Mouse (Mus musculus) adrenal gland, postnatal 36 days (tissue): ENCODE measurements at regions not wholly inside any gene's neighbourhood (a gene's known extent, or its start where the extent isn't known, plus 50 kb on each side); places are given as distances from the start of the nearest gene placed in this dataset.

Source experiments
- DNase-seq, 2 experiments: peaks; one replicate each; pipeline ENCODE4 v3.0.0; 2021; ENCODE audit warnings: mixed read lengths in 1 of 2

DNA sequence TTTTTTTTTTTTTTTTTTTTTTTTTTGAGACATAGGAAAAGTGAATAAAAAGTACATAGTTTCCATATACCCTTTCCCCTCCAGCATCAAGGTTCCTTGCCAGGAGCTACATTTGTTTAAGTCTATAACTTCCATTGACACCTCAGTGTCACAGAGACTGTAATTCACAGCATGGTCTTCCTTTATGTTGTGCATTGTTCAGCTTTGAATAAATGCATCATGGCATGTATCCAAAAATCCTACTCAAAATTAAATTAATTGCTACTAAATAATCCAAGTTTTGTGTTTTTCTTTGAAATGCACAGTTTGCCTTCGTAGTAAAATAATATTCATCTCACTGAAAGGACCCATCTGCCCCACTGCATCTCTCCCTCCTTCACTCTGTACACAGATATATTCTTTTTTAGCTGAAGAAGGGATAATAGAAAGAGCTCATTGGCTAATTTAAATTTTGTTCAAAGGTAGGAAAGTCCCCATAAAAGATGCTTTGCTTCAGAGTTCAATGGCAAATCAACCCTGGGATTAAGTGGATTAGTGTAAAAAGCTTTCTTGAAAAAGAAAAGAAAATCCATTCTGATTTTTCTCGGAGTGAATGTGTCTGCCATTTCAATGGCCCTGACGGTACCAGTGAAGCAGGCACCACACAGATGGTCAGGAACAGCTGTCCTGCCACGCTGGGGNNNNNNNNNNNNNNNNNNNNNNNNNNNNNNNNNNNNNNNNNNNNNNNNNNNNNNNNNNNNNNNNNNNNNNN is 301.3 kb upstream of the Marcks start:
- DNase-seq, result no peak

GRCm38 (mm10) chr10:37438312-37438711 is 299.6 kb upstream of the Marcks start:
- no peak for DNase-seq

DNA sequence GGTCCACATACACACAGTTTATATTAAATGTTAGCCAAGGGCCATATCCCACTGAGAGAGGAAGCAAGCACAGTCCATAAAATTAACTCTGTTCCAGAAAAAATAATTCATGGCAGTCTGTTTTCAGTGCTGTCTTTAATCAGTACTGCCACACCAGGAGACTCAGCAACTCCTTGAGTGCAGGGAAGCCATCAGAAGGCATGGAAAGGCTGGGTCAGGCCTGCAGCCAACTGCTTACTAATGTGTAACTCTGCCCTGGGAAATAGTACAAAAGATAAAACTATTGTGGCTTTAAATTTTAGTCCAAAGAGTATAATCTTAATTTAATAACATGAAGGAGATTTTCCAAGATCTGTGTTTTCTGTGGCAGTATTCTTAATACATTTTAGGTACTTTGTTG is 298.1 kb upstream of the Marcks start:
- DNase-seq, result peak in 1 of 2 experiments; percentile 2

- DNase-seq, result no peak
These were observed 295.5 kb upstream of the Marcks start for GRCm38 (mm10) chr10:37434229-37434628.

- DNase-seq, result no peak
These were observed 284.3 kb upstream of the Marcks start for GRCm38 (mm10) chr10:37423047-37423446.

- DNase-seq, result no peak
These were observed 283.9 kb upstream of the Marcks start for GRCm38 (mm10) chr10:37422612-37423011.

DNA sequence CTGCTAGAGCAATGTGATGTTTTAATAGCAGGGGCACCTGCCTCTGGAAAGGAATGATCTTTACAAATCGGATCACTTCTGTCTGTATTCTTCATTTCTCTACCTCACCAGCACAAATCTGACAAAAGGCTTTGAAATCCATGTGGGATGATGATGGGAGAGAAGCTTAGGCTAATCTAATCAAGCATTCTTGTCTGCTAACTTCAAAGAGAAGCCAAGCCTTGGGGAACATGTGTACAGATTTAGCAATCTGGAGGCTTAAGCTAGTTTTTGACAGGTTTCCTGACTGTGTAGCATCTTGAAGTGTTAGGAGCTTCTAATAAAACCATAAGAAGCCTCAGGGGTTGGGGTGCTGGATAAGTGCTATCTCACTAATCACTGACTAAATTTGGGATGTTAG is 277.6 kb upstream of the Marcks start:
- DNase-seq, result no peak

DNA sequence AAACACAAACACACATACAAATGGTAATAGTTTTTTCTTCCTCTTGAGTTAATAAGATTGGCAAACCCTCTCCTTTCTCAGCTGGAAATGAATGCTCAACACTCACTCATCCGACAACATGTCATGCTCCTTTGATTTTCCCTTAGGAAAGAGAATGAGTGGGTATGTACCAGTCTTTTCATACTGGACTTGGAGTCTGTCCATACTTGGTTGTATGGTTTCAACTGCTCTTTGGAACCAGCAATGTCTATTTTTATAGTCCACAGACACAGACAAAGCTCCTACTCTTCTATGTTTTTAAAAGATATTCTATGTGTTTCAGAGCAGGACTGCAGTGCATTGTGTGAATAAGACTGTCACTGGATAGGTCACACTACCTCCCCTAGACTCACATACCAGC is 273.7 kb upstream of the Marcks start:
- DNase-seq, result no peak

GRCm38 (mm10) chr10:37409749-37410148 is 271.0 kb upstream of the Marcks start:
- no peak for DNase-seq

GRCm38 (mm10) chr10:37407487-37407886 is 268.8 kb upstream of the Marcks start:
- no peak for DNase-seq

GRCm38 (mm10) chr10:37404933-37405332 is 266.2 kb upstream of the Marcks start:
- no peak for DNase-seq

GRCm38 (mm10) chr10:37404407-37404806 is 265.7 kb upstream of the Marcks start:
- DNase-seq, result no peak

DNA sequence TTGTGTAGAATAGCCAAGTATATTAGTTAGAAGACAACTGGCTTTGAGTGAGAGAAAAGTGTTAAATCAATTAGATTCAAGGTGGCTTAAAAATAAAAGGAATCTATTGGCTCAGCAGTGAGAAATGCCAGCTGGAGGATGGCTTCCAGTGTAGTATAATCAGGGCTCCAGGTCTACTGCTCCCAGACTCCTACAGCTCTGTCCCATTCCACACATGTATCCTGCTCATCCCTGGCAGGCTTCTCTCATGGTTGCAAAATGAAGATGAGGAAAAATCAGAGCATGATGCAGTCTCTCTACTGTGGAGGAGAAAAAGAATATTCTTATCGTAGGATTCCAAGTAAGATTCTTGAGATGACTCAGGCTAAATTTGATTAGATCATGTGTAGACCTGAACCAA is 263.7 kb upstream of the Marcks start:
- no peak for DNase-seq

DNA sequence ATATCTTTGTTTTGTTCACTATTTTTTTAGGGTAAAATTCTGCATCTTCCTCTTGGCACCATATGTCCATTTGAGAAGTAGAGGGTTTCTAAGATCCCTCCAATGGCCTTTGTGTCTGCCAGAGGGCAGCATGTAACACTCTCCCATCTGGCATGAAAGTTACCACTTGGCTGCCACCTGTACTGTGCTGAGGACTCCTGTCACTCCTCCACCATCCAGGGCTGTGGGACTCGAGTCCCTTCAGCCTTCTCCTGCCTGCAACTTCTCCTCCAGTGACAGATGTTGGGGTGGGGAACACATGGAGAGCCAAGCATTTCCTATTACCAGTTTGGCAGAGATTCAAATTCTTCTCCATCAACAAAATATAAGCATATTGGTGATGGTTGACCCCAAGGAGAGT is 262.3 kb upstream of the Marcks start:
- no peak for DNase-seq

GRCm38 (mm10) chr10:37400379-37400778 is 261.7 kb upstream of the Marcks start:
- DNase-seq, result no peak

- peak; percentile 39 for DNase-seq
These were observed 258.7 kb upstream of the Marcks start for GRCm38 (mm10) chr10:37397271-37397991.

DNA sequence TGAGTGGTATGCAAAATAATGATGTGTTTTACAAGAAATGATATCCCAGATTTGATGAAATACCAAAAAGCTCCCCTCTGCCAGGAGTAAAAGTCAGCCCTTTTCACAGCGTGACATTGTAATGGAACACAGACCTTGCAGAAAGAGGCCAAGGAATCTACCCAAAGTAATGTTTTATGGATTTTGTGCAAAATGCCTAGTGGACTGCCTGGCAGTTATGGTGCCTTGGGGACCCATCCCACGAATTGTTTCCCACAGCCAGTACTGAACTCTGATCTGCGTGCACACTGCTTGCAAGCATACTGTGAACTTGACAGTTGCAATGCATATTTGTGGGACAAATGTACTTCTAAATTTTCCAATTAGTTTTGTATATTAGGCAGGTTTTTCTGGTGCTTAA is 251.3 kb upstream of the Marcks start:
- DNase-seq, result no peak

DNA sequence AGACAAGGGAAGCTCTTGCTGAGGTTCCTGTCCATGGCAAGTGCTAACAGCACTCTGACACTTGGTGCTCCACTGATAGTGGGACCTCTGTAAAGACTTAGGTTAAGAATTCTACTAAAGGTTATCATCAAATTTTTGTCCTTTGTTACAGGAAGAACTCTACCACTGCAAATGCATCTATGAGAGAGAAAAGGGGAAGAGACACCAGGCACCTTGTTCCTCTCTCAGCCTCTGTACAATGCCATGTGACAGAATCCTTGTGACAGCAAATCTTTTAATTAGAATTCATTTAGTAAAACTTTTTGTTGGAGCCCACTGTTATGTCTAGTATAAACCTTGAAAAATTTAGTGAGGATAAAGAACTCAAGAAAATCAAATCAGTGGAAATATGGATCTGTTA is 247.5 kb upstream of the Marcks start:
- DNase-seq, result no peak

DNA sequence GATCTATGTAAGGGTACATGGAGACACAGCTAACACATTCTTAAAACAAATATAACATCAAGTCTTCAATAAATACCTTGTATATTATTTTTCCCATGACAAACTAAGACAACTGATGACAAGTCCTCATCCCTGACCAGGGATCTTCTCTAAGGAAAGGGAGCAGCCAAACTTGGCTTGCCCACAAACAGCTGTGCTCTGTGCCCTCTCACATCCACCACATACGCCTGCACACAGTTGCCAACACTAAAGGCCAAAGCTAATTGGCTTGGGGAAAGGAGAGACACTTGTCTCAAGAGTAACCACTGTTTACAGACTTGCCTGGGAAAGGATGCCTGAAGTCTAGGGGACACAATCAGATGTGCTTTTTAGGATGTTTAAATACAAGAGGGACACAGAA is 241.3 kb upstream of the Marcks start:
- DNase-seq, result no peak

DNA sequence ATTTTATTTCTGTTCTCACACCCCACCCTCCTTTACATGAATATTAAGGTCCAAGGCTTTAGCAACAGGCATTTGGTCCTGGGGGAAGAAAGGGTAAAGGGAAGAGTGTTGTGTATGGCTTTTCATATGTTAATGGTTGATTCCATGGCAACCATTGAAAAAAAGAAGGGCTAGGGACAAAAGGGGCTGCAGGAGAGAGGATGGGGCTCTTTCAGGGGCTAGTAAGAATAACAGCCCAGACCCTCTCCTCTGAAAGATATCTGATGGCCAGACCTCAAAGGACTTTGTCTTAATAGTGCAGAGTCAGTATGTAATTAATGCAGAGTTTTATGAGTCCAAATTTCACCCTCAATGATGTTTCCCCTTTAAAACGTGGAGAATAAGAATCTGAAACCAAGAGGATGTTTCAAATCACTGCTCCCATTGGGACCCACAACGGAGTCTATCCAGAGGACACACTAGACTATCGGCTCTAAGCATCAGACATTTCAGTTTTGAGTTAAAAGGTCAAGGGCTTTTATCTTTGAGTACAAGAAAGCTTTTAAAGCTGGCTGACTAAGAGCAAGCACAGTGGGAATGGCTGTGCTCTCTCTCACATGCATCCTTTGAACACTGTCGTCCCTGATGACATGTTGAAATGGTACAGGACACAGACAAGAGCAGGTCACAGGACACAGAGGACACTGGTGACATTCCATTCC is 239.4 kb upstream of the Marcks start:
- no peak for DNase-seq

DNA sequence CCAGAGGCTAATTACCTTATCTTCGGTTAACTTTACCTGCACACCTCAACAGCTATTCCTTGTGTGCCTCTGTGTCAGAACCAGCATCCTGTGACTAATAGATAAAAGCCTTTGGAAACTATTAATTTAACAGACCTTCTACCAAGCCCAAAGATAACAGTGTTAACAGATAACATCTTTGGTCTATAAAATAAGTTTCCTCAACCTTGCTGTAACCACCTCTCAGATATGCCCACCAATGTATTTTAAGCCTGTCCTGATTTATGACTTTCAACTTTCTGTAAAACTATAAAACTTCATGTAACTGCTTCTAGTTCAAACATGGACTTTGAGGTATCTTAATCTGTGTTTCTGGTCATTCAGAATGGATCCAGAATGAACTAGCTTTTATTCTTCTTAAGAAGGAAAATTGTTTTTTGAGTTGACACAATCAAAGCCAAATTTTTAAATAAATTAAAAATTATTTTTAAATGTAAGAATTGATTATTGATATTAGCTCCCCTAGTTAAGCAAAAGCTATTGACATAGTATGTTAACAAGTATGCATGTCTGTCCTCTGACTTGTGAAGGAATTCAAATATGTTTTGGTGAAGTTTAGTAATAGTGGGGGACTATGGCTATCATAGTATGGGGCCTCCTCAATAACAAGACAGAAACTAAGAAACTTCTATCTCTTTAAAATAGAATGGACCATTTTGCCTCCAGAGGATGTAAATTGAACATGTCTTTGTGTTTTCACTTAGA is 238.7 kb upstream of the Marcks start:
- DNase-seq, result no peak

GRCm38 (mm10) chr10:37376172-37376571 is 237.5 kb upstream of the Marcks start:
- DNase-seq, result no peak

DNA sequence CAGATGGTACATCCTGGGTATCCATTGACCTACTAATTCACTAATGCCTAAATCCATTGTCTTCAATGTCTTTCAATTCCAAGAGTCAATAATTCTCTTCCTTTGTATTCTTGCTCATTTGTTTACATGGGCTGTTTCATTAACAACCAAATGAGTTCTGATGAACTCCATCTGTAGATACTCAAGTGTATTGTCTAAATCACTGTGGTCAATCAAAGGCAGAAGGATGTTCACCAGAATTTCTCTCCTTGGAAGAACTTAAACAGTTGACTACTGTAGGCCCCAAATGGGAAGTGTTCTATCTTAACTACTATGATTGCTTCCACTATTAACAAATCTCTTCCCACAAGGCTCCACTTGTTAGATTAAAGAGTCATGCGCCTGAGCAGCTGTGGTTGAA is 236.9 kb upstream of the Marcks start:
- DNase-seq, result no peak
